Mouse (Mus musculus) stomach, postnatal 0 days (tissue): ENCODE data around the gene Prkar1a. TPM values are rescaled to one million over a fixed set of nuclear protein-coding genes. Genes with fewer than 3 reads are reported as not detected.

Experiments
- ATAC-seq: fragments of 200-750 bp; cut with Nextera tagmentation; 2 replicates; pipeline ENCODE4 v1.8.0; 2017; ENCODE audit not compliant: low FRiP score, low TSS enrichment
- DNase-seq: peaks from one replicate; pipeline ENCODE4 v3.0.0-alpha.2; 2016; ENCODE audit warnings: low spot score
- H3K27ac ChIP-seq: fragments of 300-500 bp; sonication (generic); replicated peaks from 2 replicates; pipeline ENCODE4 v1.5.1; 2014; ENCODE audit warnings: mild to moderate bottlenecking, control low read depth
- H3K27me3 ChIP-seq: fragments of 300-500 bp; sonication (generic); 2 replicates; pipeline ENCODE4 v1.6.1; 2014; ENCODE audit warnings: low read length; ENCODE audit not compliant: control insufficient read depth, insufficient read depth
- H3K36me3 ChIP-seq: fragments of 300-500 bp; sonication (generic); 2 replicates; pipeline ENCODE4 v1.6.1; 2014; ENCODE audit warnings: low read length, mixed read lengths; ENCODE audit not compliant: control insufficient read depth, insufficient read depth
- H3K4me1 ChIP-seq: fragments of 300-500 bp; sonication (generic); replicated peaks from 2 replicates; pipeline ENCODE4 v1.6.1; 2014; ENCODE audit warnings: antibody characterized with exemption; ENCODE audit not compliant: control insufficient read depth, insufficient read depth
- H3K4me2 ChIP-seq: fragments of 300-500 bp; sonication (generic); replicated peaks from 2 replicates; pipeline ENCODE4 v1.6.1; 2014; ENCODE audit warnings: low read depth, mild to moderate bottlenecking, control low read depth, moderate library complexity
- H3K4me3 ChIP-seq: fragments of 300-500 bp; sonication (generic); 2 replicates; pipeline ENCODE4 v1.5.1; 2014; ENCODE audit warnings: low read depth, low read length, control low read depth
- H3K9ac ChIP-seq: fragments of 300-500 bp; sonication (generic); 2 replicates; pipeline ENCODE4 v1.6.1; 2014; ENCODE audit warnings: mild to moderate bottlenecking, low read length, control low read depth, mixed read lengths
- H3K9me3 ChIP-seq: fragments of 300-500 bp; sonication (generic); 2 replicates; pipeline ENCODE4 v1.6.1; 2016; ENCODE audit warnings: low read length; ENCODE audit not compliant: control insufficient read depth
- CTCF ChIP-seq: IDR thresholded peaks from 2 replicates; pipeline ENCODE4 v1.5.1; 2016; ENCODE audit warnings: antibody characterized with exemption, low read depth, mild to moderate bottlenecking, moderate library complexity
- EP300 ChIP-seq: optimal IDR thresholded peaks from 2 replicates; pipeline ENCODE3; 2016; ENCODE audit warnings: antibody characterized with exemption
- WGBS: fragments of 180-500 bp; shearing (Covaris S2); extraction: QIAGEN DNeasy Blood & Tissue Kit; methylation state at CpG from one replicate; pipeline ENCODE4 v1.1.7; 2014; 5-methylcytosine and 5-hydroxymethylcytosine counted together
- polyA plus RNA-seq: library from polyadenylated mRNA; unstranded; fragments of >200 nt; fragmentation: Nextera tagmentation; extraction: Ambion mirVana; gene quantifications from 2 replicates; pipeline ENCODE4 v1.2.1, GENCODE M21; 2015

Prkar1a gene
- polyA plus RNA-seq, 1 experiment from 2014 or later = 177 TPM

- Histone ChIP-seq H3K27ac (no peak overlapping the region), H3K4me1 (no peaks in the 10 kb centered on the region), H3K36me3 (no peaks in the 10 kb centered on the region), H3K4me3 (no peak overlapping the region), H3K9ac (no peak overlapping the region), H3K9me3 (no peaks in the 10 kb centered on the region), H3K4me2 (no peak overlapping the region), H3K27me3 (no peaks in the 10 kb centered on the region)
- 48% methylated on average over 6 of the region's 6 CpGs for WGBS
- no peak for TF ChIP-seq EP300
- TF ChIP-seq CTCF = no peak
- ATAC-seq (no peak), DNase-seq (peak; percentile 31)
These were observed 51.6 kb downstream of the Prkar1a start for GRCm38 (mm10) chr11:109700761-109701160.

DNA sequence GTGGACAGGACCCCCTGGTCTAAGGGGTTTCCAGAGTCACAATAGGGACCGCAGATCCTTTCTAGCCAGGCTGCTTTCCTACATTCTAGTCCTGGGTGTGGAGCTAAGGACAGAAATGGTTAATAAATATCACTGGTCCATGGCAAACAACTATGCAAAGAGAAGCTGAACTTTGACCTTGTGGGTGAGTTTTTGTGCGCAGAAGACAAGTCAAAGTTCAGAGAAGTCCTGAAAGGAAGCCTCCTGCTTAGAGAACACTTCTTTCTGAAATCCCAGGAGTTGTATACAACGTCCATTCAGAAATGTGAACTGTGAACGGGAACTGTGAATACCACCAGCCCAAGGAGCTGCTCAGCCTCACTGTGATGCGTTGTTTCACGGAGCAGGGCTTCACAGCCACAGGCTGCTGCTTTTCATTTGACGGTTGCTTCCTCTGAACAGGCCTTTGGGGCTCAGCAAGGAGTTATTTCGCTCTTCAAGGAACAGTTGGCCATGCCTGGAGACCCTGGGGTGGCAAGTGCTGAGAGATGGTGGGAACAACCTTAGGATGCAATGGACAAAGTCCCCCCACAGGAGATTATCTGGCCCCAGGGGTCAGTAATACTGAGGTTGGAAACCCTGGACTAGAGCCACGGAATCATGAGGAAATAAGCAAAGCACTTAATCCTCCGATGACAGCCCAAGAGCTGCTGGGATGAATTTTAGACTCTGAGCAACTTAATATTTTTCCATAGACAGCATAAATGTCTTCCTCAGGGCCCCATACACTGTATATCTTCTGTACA lies 53.0 kb downstream of the Prkar1a start:
- no peaks in the 10 kb centered on the region for H3K9me3 ChIP-seq
- DNase-seq = peak; percentile 23
- TF ChIP-seq EP300 (no peak), CTCF (no peak)
- ATAC-seq = 0 out of 2 replicates have a peak, but pooled peaks have one; percentile 9
- H3K36me3 ChIP-seq = no peaks in the 10 kb centered on the region
- no peak overlapping the region for H3K4me3 ChIP-seq
- H3K9ac ChIP-seq = no peak overlapping the region
- H3K4me1 ChIP-seq = no peaks in the 10 kb centered on the region
- H3K4me2 ChIP-seq = no peak overlapping the region
- H3K27me3 ChIP-seq = no peaks in the 10 kb centered on the region
- 36% methylated on average over 10 of the region's 10 CpGs for WGBS
- no peak overlapping the region for H3K27ac ChIP-seq

DNA sequence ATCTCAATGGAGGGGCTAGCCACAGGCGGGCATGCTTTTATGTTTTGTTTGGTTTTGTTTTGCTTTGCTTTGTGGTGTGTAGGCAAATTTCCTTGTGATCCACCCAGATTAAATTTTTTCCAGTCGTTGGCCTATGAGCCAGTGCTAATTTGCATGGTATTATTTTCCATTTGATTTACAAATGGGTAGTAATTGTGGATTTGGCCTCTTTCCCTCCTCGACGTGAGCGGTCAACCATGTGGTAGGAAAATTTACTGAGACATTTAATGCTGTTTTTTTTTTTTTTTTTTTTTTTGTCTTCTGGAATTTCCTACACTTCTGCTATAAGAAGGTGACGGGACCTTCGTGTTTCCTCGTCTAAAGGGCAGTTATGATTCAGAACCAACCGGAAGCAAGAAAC lies 54.6 kb downstream of the Prkar1a start:
- no peak overlapping the region for H3K27ac ChIP-seq

DNA sequence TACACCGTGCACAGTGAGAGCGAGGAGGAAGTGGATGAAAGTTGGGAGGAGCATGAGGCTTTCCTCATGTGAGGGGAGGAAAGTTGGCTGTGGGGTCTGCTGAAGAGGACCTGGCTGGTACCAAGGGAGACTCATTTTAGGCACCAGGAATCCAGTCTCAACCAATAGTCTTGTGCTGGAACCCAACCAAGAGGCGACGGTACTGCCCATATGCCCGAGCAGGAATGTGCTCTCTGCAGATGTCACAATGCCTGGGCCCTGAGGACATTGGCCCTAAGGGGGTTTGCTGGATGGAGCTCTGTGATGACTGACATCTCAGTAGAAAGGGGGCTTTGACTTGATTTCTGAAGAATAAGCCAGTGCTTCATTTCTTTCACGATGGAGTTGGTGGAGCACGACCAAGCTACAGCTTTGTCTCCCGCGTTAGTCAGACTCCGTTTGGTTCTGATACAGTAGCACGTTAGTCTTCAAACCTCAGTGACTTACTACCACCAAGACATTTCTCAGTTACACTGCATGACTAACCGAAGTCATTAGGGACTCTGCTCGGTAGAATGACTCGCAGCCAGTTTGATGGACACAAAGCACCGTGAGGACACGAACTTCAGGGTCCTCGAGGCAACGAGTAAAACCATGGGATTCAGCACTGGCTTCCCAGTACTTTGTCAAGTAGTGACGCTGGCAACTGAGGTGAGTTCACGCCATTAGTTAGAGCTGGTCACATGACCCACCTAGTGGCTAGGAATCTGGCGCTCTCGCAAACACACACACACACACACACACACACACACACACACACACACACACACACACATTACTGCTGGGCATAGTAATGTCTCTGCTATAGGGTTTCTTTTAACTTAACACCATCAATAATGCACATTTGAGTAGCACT lies 55.4 kb downstream of the Prkar1a start:
- H3K4me1 ChIP-seq = no peaks in the 10 kb centered on the region
- H3K4me2 ChIP-seq = no peak overlapping the region
- H3K4me3 ChIP-seq = no peak overlapping the region
- no peak for ATAC-seq
- H3K36me3 ChIP-seq = no peaks in the 10 kb centered on the region
- no peak for DNase-seq
- H3K9ac ChIP-seq = no peak overlapping the region
- H3K9me3 ChIP-seq = no peaks in the 10 kb centered on the region
- H3K27ac ChIP-seq = no peak overlapping the region
- H3K27me3 ChIP-seq = no peaks in the 10 kb centered on the region
- WGBS = 89% methylated on average over 22 of the region's 22 CpGs
- no peak for TF ChIP-seq CTCF
- TF ChIP-seq EP300 = no peak

More for the DNA sequence above, 54.6 kb downstream of the Prkar1a start:
- H3K4me1 ChIP-seq = no peaks in the 10 kb centered on the region
- no peaks in the 10 kb centered on the region for H3K36me3 ChIP-seq
- ATAC-seq (no peak), DNase-seq (no peak)
- no peaks in the 10 kb centered on the region for H3K9me3 ChIP-seq
- no peak overlapping the region for H3K4me2 ChIP-seq
- WGBS = 82% methylated on average over 9 of the region's 9 CpGs
- no peak overlapping the region for H3K9ac ChIP-seq
- no peak overlapping the region for H3K4me3 ChIP-seq
- H3K27me3 ChIP-seq = no peaks in the 10 kb centered on the region
- no peak for TF ChIP-seq CTCF
- TF ChIP-seq EP300 = no peak

- WGBS = 79% methylated on average over 9 of the region's 9 CpGs
- Histone ChIP-seq H3K4me2 (peak overlapping the region; percentile 14; the same call in 1 of the 2 replicates), H3K4me1 (no peaks in the 10 kb centered on the region), H3K4me3 (no peak overlapping the region), H3K27me3 (no peaks in the 10 kb centered on the region), H3K27ac (no peak overlapping the region), H3K9me3 (no peaks in the 10 kb centered on the region), H3K9ac (no peak overlapping the region), H3K36me3 (no peaks in the 10 kb centered on the region)
- TF ChIP-seq CTCF (no peak), EP300 (no peak)
- DNase-seq (no peak), ATAC-seq (no peak)
These were observed 56.3 kb downstream of the Prkar1a start for GRCm38 (mm10) chr11:109705336-109706054.
